Mouse (Mus musculus) mesoderm, embryonic 11.5 days (tissue): ENCODE measurements around the gene Gng11.
A peak's percentile ranks its signal among the peaks of the same experiment; 100 is the strongest.

ENCODE experiments used
- DNase-seq: peaks from one replicate; pipeline ENCODE4 v3.0.0-alpha.2; 2012; ENCODE audit warnings: low read depth, low spot score

The Gng11 gene

GRCm38 (mm10) chr6:4003890-4004306 lies at the start of gene Gng11:
Gene Gng11, plus strand, starts transcription at chr6:4003904.
- DNase-seq: peak; percentile 52

GRCm38 (mm10) chr6:3954969-3955368 lies 48.7 kb upstream of the Gng11 start:
- no peak for DNase-seq

- DNase-seq: peak; percentile 23
These were observed 35.8 kb upstream of the Gng11 start for GRCm38 (mm10) chr6:3967676-3968626.

GRCm38 (mm10) chr6:3973679-3974078 lies 30.0 kb upstream of the Gng11 start:
- DNase-seq: no peak

GRCm38 (mm10) chr6:3982661-3983284 lies 20.9 kb upstream of the Gng11 start:
- DNase-seq: no peak

GRCm38 (mm10) chr6:3988750-3989149 lies 15.0 kb upstream of the Gng11 start, which contains the start of gene Tfpi2:
Gene Tfpi2, minus strand, starts transcription at chr6:3988919.
- DNase-seq: no peak

GRCm38 (mm10) chr6:3993492-3993891 lies 10.2 kb upstream of the Gng11 start, which contains the start of gene Gngt1:
Gene Gngt1, plus strand, starts transcription at chr6:3993792.
- DNase-seq: no peak

GRCm38 (mm10) chr6:3998089-3998488 lies 5.6 kb upstream of the Gng11 start:
- no peak for DNase-seq

- no peak for DNase-seq
These were observed 4.4 kb upstream of the Gng11 start for GRCm38 (mm10) chr6:3999296-3999695.

- DNase-seq: no peak
These were observed 3.0 kb upstream of the Gng11 start for GRCm38 (mm10) chr6:4000716-4001115.

- peak; percentile 13 for DNase-seq
These were observed 259 bp upstream of the Gng11 start for GRCm38 (mm10) chr6:4003445-4003844.

GRCm38 (mm10) chr6:4004808-4005207 lies 1.1 kb downstream of the Gng11 start:
- DNase-seq: no peak

GRCm38 (mm10) chr6:4008501-4009040 lies 4.9 kb downstream of the Gng11 start:
- no peak for DNase-seq

- no peak for DNase-seq
These were observed 5.8 kb downstream of the Gng11 start for GRCm38 (mm10) chr6:4009548-4009947.

GRCm38 (mm10) chr6:4022645-4023044 lies 18.9 kb downstream of the Gng11 start:
- DNase-seq: peak; percentile 12

GRCm38 (mm10) chr6:4026367-4026766 lies 22.7 kb downstream of the Gng11 start:
- DNase-seq: no peak

GRCm38 (mm10) chr6:4030956-4031355 lies 27.3 kb downstream of the Gng11 start:
- DNase-seq: no peak

GRCm38 (mm10) chr6:4041821-4042220 lies 38.1 kb downstream of the Gng11 start:
- no peak for DNase-seq

- no peak for DNase-seq
These were observed 43.5 kb downstream of the Gng11 start for GRCm38 (mm10) chr6:4047200-4047599.

GRCm38 (mm10) chr6:4052843-4053242 lies 49.1 kb downstream of the Gng11 start:
- no peak for DNase-seq

GRCm38 (mm10) chr6:4054387-4054786 lies 50.7 kb downstream of the Gng11 start:
- DNase-seq: no peak
